Mouse (Mus musculus) cortical plate, adult 2 months (tissue): ENCODE data around the gene Mepce.

Experiments
- CTCF ChIP-seq: fragments of 200-500 bp; IDR thresholded peaks from 2 replicates; pipeline ENCODE4 v1.5.1; 2011; ENCODE audit warnings: mild to moderate bottlenecking, control low read depth, low read length; ENCODE audit not compliant: insufficient read depth; ENCODE audit errors: extremely low read depth
- POLR2A ChIP-seq: fragments of 200-500 bp; IDR thresholded peaks from 2 replicates; pipeline ENCODE4 v1.6.1; 2011; ENCODE audit warnings: mild to moderate bottlenecking, low read length, control low read depth; ENCODE audit not compliant: insufficient read depth; ENCODE audit errors: extremely low read depth

GRCm38 (mm10) chr5:137783901-137784540, 3.4 kb downstream of the Mepce start:
- TF ChIP-seq CTCF, result no peak
- no peak for TF ChIP-seq POLR2A
